Mouse (Mus musculus) mouse trophoblast stem cell (cell line): ENCODE data around the gene Id3.

Experiments used
- in situ Hi-C, 2 experiments: fragments of 300-500 bp; cut with MseI, MboI; formaldehyde crosslinking; loops; 2 replicates in 1 of 2; 3 replicates in 1 of 2; pipeline ENCODE4 v1.15.1; 2025

Gene Id3

GRCm38 (mm10) chr4:136124581-136124980 is 18.7 kb upstream of the Id3 start:
- in situ Hi-C loops = no loop called here

GRCm38 (mm10) chr4:136125458-136125857 is 17.8 kb upstream of the Id3 start:
- in situ Hi-C loops = no loop called here

GRCm38 (mm10) chr4:136126019-136126418 is 17.3 kb upstream of the Id3 start:
- in situ Hi-C loops = no loop called here

- in situ Hi-C loops = no loop called here
Observed at GRCm38 (mm10) chr4:136127670-136128069, 15.6 kb upstream of the Id3 start.

GRCm38 (mm10) chr4:136129842-136130241 is 13.5 kb upstream of the Id3 start:
- in situ Hi-C loops = no loop called here

GRCm38 (mm10) chr4:136133801-136134200 is 9.5 kb upstream of the Id3 start:
- in situ Hi-C loops = no loop called here

GRCm38 (mm10) chr4:136134418-136134977 is 8.8 kb upstream of the Id3 start:
- in situ Hi-C loops = no loop called here

GRCm38 (mm10) chr4:136134978-136135873 is 8.1 kb upstream of the Id3 start:
- in situ Hi-C loops = no loop called here

- in situ Hi-C loops = no loop called here
Observed at GRCm38 (mm10) chr4:136135874-136136728, 7.2 kb upstream of the Id3 start.

GRCm38 (mm10) chr4:136139326-136140110 is 3.8 kb upstream of the Id3 start:
- in situ Hi-C loops = no loop called here

GRCm38 (mm10) chr4:136140327-136141250 is 2.7 kb upstream of the Id3 start:
- in situ Hi-C loops = no loop called here

- in situ Hi-C loops = no loop called here
Observed at GRCm38 (mm10) chr4:136142267-136143192, 767 bp upstream of the Id3 start.

GRCm38 (mm10) chr4:136144126-136144926 is 1.0 kb downstream of the Id3 start:
- in situ Hi-C loops = no loop called here

GRCm38 (mm10) chr4:136144927-136145292 is 1.6 kb downstream of the Id3 start:
- in situ Hi-C loops = no loop called here

- in situ Hi-C loops = no loop called here
Observed at GRCm38 (mm10) chr4:136145362-136145885, 2.1 kb downstream of the Id3 start.

GRCm38 (mm10) chr4:136145991-136146711 is 2.9 kb downstream of the Id3 start:
- in situ Hi-C loops = no loop called here

- in situ Hi-C loops = no loop called here
Observed at GRCm38 (mm10) chr4:136146712-136147154, 3.4 kb downstream of the Id3 start.
